Comparison of ENCODE assay signal across 21 mouse cellular contexts in genomic region chr6:82494481-82494880, GRCm38 (mm10).
DNase-seq lines count a peak whose midpoint lies in the region; ATAC-seq and TF ChIP-seq lines count a peak whose summit lies in the region.
"Had no signal": no experiment of that assay in that cellular context is flagged by ENCODE, and none has a peak within 500 bp of the region (broad histone marks: within the 10 kb centered on the region; RNA-seq: fewer than 3 reads in every experiment).

No protein-coding gene starts in this region.

- WGBS in kidney, embryonic 15.5 days, result 26% methylated on average over 6 of the region's 6 CpGs

- H3K4me2 ChIP-seq in kidney, embryonic 15.5 days, result no peak overlapping the region
- H3K4me2 ChIP-seq: embryonic facial prominence, embryonic 12.5 days; forebrain, embryonic 13.5 days; forebrain, embryonic 15.5 days had no signal

- no peak overlapping the region for H3K4me3 ChIP-seq in kidney, embryonic 15.5 days (replicated peaks)
- no peak overlapping the region for H3K4me3 ChIP-seq in left cerebral cortex, adult 2 months
- H3K4me3 ChIP-seq: embryonic facial prominence, embryonic 10.5 days; embryonic facial prominence, embryonic 12.5 days; forebrain, embryonic 13.5 days; forebrain, embryonic 15.5 days had no signal

- ATAC-seq in kidney, embryonic 15.5 days (replicated peaks; ENCODE audit: low FRiP score), result peak; percentile 60; the same call in 1 of the 2 replicates
- ATAC-seq: forebrain, embryonic 13.5 days; forebrain, embryonic 15.5 days had no signal

- no peaks in the 10 kb centered on the region for H3K4me1 ChIP-seq in kidney, embryonic 15.5 days
- H3K4me1 ChIP-seq: embryonic facial prominence, embryonic 10.5 days; embryonic facial prominence, embryonic 12.5 days; forebrain, embryonic 13.5 days; forebrain, embryonic 15.5 days had no signal

- H3K36me3 ChIP-seq in kidney, embryonic 15.5 days, result no peaks in the 10 kb centered on the region
- H3K36me3 ChIP-seq: embryonic facial prominence, embryonic 10.5 days; embryonic facial prominence, embryonic 12.5 days; forebrain, embryonic 15.5 days had no signal

- TF ChIP-seq CTCF in left cerebral cortex, adult 2 months (IDR thresholded peaks at IDR 0.05), result no peak

- peak; percentile 55 for DNase-seq in heart, adult 11 months
- no peak for DNase-seq in heart, adult 18-20 months
- DNase-seq in kidney, postnatal 4 days, result no peak
- peak; percentile 2 to 4 for DNase-seq in layer of hippocampus, adult 18-20 months (ENCODE audit: low spot score in 2 of 2)
- no peak for DNase-seq in layer of hippocampus, postnatal 14 days (ENCODE audit: low spot score in 2 of 2)
- peak; percentile 40 for DNase-seq in brain, adult 2 months (ENCODE audit: low read depth, low spot score)
- DNase-seq in left cerebral cortex, adult 2 months (ENCODE audit: extremely low spot score in 1 of 2, low spot score in 2 of 2), result no peak
- DNase-seq: adrenal gland, adult 2 months; adrenal gland, postnatal 10 days; adrenal gland, postnatal 25 days; B cell, adult 2 months; cerebellum, adult 11-12 months; cerebellum, adult 2 months; cerebellum, adult 9-10 months; cerebellum, postnatal 10 days; cerebellum, postnatal 25 days had no signal

- H3K9me3 ChIP-seq in kidney, embryonic 15.5 days (replicated peaks), result no peaks in the 10 kb centered on the region
- H3K9me3 ChIP-seq: embryonic facial prominence, embryonic 10.5 days; embryonic facial prominence, embryonic 12.5 days; forebrain, embryonic 13.5 days; forebrain, embryonic 15.5 days had no signal

- intact Hi-C loops in left cerebral cortex, adult 2 months (cut with DNase I), result no loop called here

- H3K9ac ChIP-seq in kidney, embryonic 15.5 days, result no peak overlapping the region
- H3K9ac ChIP-seq: embryonic facial prominence, embryonic 12.5 days; forebrain, embryonic 13.5 days; forebrain, embryonic 15.5 days had no signal

- H3K27ac ChIP-seq in kidney, embryonic 15.5 days, result no peak overlapping the region
- no peak overlapping the region for H3K27ac ChIP-seq in left cerebral cortex, adult 2 months
- H3K27ac ChIP-seq: embryonic facial prominence, embryonic 10.5 days; embryonic facial prominence, embryonic 12.5 days; forebrain, embryonic 13.5 days; forebrain, embryonic 15.5 days had no signal

- peaks cover 5% of the 10 kb centered on the region; the same call in 1 of the 2 replicates for H3K27me3 ChIP-seq in kidney, embryonic 15.5 days
- H3K27me3 ChIP-seq: embryonic facial prominence, embryonic 12.5 days; forebrain, embryonic 13.5 days; forebrain, embryonic 15.5 days had no signal

Comparison
In these comparisons a context has a peak if more than half of its experiments do, and no peak if none do; other contexts are left out.
1. DNase-seq: peak in heart, adult 11 months (single experiment), layer of hippocampus, adult 18-20 months (2 of 2) and brain, adult 2 months (single experiment); none in heart, adult 18-20 months (0 of 2), kidney, postnatal 4 days (0 of 2), layer of hippocampus, postnatal 14 days (0 of 2) and left cerebral cortex, adult 2 months (0 of 2).